Mouse (Mus musculus) common myeloid progenitor, adult 5-6 weeks (primary cell): ENCODE results near the gene Gm49337. TPM values are rescaled to one million over a fixed set of nuclear protein-coding genes. Genes with fewer than 3 reads are reported as not detected.
A peak's percentile ranks its signal among the peaks of the same experiment; 100 is the strongest.

Source experiments
- ATAC-seq: replicated peaks from 2 replicates; pipeline ENCODE4 v1.8.0; 2016; ENCODE audit warnings: low read depth, mild to moderate bottlenecking, moderate TSS enrichment, inconsistent platforms; ENCODE audit not compliant: poor library complexity, severe bottlenecking
- total RNA-seq: library from RNA; stranded (forward); fragments of 200-1000, 187-1606 nt; gene quantifications from 2 replicates; pipeline ENCODE4 v1.2.3, GENCODE M21; 2017

Gm49337 gene
- total RNA-seq, result 0.41 and 0.63 TPM in 2 replicates

DNA sequence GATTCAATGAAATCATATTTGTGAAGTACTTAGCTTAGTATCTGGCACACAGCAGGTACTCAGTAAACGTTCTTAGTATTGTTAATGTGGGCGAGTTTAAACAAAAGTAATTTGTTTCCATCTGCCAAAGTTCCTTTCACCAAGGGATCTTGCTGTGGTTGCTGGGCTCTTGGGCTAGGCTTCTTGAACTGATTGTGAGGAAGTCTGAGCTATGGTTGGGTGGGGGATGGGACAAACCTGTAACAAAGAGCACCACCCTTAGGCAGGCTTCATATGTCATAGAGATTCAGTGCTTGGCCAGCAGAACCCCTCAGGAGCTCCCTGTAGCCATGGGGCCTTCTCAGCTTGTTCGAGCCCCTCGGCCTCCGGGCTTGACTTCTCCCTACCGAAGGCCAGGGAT lies at the start of gene Gm49337, which contains the start of gene 1700042G07Rik:
Gene Gm49337 (plus strand): TSS at position 313 of the 400 bp plus-strand sequence.
Gene 1700042G07Rik (plus strand): TSS at position 301 of the 400 bp plus-strand sequence.
- no peak for ATAC-seq

DNA sequence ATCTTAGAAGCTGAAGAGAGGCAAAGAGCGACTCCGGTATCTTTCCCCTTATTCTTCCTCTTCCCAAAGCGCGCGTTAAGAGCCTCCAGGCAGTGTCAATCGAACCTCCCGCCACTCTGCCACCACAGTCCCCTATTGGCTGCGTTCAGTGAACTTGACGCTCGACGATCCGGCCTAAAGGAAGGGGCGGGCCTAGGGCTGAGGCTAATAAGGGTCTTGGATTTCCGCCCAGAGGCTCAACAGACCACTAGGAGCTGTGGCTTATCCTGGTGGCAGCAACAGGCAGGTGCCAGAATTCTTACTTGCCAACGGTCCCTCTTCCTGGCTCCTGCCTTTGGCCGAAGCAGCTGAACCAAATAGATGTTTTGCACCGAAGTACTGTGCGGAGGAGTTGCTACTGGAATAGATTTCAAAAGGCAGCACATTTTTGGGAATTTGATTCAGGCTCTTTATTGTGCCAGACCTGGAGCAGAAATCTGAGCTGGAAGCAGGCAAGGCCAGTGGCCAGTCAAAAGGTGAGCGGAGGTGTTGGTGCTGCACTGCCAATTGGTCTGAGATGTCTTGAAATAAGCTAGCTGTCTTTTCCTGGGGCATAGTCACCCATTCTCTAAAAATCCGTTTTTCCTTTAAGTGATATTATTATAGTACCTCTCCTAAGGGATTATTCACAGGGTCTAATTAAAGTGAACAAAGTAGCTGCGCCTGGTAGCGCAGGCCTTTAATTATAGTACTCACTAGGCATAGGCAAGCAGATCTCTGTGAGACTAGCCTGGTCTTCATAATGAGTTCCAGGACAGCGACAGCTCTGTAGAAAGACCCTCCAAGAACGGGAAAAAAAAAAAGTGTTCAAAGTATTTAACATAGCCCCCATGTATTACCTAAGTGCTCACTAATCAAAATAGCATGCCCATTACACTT lies 49.3 kb upstream of the Gm49337 start, which contains the start of the genes Rad54l and Pomgnt1:
Gene Rad54l (minus strand): TSS at position 89 of the 918 bp plus-strand sequence.
Gene Pomgnt1 (plus strand): TSS at position 239 of the 918 bp plus-strand sequence.
- ATAC-seq, result peak; percentile 99

DNA sequence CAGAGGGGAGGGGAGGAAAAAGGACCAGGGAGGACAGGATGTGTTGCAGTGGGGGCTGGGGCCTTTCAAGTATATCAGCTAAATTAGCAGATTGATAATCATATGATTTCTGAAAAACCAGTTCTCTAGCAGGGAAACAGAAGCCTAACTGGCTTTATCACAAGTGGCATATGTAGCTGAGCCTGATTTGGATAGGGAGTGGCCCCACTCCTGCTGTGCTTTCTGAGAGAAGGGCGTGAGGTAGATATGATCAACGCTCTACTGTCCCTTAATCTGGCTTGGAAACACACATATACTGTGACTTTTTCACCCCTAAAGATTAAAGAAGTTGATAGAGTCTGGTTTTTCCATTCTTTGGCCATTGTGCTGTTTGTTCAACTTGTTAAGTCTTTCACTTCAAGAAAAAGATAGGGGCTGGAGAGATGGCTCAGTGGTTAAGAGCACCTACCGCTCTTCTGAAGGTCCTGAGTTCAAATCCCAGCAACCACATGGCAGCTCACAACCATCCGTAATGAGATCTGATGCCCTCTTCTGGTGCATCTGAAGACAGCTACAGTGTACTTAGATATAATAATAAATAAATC lies 47.3 kb upstream of the Gm49337 start:
- no peak for ATAC-seq

DNA sequence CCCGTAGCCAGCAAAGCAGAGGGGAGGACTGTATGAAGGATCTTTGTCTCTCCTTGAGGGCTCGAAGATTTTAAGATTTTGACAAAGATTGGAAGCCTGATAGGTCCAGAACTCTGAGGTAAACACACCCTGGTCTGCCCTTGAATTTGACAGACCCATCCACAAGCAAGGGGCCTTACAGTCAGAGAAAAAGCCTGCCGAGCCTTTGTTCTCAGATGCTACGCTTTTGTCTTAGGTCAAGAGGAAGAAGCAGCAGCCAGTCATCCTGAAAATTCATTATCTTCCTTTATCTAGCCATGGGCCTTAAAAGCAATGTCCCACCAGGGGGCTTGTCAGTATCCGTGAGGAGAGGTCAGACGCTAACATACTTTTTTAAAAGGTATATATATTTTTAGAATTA lies 45.2 kb upstream of the Gm49337 start:
- no peak for ATAC-seq

DNA sequence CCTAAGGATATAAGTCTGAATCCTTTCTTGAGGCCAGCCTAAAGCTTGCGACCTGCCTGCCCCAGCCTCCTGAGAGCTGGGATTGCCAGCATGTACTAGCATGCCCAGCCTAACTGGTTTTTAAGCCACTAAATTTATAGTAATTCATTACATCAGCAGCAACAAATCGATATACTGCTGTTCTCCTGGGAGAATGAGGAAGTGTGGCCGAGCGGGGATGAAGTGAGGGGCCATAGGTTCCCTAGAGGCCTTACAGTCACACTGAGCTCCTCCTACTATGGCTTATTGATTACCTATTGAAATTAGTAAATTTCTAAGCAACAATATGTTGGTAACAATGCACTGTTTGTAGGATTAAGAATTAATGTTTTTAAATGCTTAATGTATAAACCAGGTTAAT lies 40.1 kb upstream of the Gm49337 start:
- ATAC-seq, result no peak

DNA sequence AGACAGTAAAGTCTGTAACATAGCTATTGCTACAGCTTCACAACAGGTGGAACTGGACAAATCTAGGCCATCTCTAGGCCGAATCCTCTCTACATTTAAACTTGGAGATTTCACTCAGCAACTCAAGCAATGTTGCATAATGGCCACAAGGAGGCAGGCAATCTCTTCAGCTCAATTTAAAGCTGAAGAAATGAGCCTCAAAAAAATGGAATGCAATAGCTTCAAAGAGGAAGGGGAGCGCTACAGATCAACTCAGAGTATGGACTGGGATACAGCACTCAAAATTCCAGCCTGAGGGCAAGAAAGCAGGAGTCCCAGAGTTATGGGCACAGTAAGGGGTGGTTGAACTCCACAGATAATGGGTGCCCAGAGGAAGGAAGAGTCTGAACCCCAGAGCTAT lies 38.2 kb upstream of the Gm49337 start:
- ATAC-seq, result peak; percentile 87

DNA sequence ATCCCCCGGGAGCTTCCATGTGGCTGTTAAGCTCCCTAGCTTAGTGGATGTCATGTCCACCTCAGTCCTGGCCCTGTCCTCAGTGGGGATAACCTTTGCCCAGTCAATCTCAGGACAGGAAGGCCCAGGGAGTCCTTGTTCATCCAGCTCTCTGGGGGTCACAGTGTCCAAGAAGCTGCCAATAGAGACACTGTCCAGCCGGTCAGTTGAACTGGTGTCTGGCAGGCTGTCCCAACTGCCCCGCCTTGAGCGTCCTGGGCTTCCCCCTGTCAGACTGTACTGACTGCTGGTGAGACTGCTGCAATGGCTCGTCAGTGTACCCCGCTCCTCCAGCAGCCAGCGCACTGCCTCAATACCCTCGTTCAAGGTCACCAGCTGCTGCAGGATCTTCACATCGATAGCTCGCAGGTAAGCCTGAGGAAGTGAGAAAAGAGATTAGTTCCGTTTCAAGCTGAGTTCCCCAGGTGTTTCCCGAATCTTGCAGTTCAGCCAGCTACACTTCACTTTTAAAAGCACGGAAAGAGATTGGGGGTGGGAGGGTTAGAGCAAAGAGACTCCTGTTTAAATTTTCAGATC lies 35.7 kb upstream of the Gm49337 start:
- no peak for ATAC-seq

DNA sequence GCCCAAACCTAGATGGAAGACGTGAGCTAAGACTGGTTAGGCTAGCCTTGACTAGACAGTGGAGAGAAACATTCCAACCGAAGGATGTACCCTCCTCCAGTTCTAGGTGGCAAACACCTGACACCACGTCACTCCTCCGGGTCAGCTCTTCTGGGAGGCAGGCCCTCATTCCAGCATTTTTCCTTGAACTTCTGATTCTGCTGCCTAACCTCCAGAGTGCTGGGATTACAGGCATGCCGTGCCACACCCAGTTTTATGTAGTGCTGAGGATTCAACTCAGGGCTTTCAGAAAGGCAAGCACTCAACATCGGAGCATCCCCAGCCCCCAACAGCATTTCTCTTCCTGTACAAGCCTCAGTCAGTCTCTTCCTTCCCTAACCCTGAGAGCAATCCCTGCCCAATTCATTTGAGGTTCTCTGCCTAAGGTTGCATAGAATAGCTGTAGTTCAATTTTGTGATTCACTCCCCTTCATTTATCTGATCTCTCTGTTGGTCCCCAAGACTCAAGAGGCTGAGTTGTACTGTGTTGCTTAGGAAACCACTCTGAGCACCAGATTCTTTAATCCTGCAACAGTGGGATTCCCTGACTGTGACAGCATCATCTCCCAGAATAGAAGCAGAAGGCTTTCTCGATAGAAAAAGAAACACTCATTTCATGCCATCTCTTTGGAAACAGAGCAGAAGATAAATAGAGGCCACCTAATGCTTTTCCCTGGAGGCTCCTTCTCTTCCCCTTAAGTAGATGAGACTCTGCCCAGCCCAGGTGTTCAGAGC lies 32.2 kb upstream of the Gm49337 start:
- no peak for ATAC-seq

DNA sequence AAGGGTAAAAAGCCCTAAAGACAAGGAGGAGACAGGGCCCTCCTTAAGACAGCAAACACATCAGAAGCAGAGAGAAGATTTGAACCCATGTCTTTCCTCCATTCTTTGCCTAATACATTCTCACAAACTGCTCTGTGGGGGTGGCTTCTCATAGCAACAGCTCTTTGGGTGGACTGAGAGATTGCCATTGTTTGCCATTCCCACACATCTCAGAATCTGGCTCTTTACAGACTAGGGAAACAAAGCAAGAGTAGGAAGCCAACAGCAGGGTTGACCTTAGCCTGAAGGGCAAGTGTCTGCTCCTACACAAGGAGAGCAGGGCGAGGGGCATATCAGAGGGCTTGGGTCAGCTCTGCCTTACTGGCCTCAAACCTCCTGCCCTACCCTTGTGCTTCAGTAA lies 31.4 kb upstream of the Gm49337 start:
- no peak for ATAC-seq

DNA sequence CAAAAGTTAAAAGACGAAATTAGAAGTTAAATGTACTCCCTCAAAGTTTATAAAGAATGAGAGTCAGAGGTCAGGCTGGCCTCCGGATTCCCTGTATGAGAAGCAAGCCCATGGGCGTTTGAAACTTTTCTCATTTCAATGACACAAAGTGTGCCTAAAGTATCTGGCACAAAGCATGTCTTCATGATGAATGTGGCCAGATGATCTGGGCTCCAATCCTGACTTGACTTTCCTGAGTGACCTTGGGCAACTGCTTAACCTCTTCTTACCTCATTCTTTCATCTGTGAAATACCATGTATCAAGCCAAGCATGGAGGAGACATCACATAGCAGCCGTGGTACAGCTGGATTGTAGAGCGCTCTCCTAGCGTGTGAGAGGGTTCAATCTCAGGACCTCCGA lies 30.9 kb upstream of the Gm49337 start:
- ATAC-seq, result no peak

DNA sequence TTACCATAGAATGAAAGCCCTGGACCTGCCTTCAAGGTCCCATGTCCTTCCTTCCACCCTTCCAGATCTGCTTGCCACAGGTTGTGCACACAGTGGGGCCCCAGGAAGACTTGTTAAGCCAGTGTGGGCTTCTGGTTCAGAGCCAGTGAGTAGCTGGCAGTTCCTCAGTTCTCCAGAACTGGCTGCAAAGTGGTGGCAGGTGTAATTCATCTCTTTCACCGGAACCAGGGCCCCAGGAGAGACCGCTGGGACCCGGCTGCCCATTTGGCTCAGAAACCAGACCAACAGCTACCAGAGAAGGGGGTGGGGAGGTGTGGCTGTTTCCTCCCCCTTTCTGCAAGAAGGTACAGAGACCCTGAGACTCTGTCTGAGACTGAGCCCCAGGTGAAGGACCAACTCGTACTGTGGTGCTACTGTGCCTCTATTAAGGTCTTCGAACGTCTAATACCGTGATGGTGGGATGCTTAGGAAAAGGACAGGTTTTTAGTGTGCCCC lies 29.8 kb upstream of the Gm49337 start:
- ATAC-seq, result peak; percentile 43; the same call in 1 of the 2 replicates

DNA sequence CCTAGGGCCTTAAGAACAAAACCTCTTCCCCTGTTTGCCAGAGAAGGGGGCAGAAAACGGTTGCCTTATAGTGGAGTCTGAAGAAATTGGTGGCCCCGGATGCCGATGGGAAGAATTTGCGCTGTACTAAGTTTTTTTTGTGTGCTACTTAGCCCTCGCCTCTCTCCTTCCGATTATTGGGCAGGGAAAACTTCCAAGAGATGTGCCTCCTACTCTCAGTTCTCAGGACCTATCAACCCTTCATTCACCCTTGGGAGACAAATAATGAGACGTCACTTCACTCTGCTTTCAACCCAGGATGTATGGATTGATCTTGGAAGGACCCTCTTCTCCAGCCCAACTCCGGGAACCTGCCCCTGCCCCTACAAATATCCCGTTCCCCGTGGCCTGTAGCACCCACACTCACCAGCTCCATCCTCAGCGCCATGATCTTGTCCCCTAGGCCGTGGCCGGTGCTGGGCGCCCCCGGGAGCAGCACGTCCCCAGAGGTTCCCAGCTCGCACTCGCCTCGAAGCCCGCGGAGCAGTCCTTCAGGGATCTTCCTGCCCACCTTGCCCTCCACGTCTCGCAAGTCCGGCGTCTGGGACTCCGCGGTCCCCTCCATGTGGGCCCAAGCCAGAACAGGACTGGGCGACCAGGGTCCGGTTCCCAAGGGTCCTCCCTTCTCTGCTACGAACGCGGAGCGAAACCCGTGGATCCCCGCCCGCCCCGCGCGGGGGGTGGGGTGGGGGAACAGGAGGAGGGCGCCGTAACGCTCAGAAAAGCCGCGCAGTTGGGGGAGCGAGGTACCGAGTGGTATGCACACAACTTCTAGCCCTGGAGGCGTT lies 29.1 kb upstream of the Gm49337 start:
- peak; percentile 73 for ATAC-seq

DNA sequence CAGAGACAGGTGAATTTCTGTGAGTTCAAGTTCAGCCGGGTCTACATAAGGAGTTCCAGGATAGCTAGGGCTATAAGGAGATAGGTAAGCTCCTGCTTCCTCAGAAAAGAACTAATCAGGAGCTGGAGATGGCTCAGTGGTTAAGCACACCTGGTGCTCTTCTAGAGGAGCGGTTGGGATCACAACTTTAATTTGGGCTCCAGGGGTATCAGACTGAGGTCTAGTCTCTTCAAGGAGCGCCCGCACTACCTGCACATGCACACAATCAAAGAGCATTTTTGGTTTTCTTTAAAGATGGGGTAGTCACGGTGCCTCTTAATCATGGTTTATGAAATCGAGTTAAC lies 23.4 kb upstream of the Gm49337 start:
- ATAC-seq, result no peak

DNA sequence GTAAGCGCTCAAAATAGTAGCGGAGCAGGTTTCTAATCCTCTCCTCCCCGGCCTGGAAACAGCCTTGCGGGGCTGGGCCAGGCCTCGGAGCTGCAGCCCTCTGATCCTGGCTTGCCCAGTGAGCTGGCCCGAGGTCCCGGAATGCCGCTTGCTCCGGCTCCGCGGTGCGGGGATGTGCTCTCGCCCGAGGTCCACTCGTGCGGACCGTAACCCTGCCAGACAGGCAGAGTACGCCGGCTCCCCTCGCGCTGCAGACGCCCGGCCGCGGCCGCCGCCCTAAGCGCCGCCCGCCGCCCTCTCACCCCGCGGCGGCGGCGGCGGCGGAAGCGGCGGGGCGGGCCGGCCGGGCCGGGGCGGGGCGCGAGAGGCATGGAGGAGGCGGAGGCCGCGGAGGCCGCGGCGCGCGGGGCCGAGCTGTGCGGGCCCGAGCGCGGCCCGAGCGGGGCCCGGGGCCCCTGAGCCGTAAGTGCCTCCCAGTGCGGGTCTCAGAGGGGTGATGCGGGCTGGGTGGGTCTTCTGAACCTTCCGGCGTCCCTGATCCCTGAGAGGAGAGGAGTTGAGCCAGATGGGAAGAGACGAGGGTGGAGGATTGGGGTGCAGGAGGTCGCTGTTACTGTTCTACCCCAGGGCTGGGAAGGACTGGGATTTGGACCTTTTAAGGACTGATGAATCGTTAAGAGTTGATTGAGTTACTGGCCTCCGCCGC lies 22.9 kb upstream of the Gm49337 start:
- ATAC-seq, result peak; percentile 71

DNA sequence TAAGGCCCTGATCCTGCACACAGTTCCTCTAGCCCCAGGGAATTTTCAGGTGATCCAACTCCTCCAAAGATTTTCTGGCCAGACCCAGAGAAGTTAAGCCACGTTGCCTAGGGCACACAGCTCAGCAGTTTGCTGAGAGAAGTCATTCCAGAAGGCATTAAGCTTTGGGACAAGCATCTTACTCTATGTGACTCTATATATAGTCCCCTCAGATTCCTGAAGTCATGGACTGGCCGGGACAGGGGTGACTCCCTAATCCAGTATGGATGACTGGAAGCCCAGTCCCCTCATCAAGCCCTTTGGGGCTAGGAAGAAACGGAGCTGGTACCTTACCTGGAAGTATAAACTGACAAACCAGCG lies 22.3 kb upstream of the Gm49337 start:
- no peak for ATAC-seq

DNA sequence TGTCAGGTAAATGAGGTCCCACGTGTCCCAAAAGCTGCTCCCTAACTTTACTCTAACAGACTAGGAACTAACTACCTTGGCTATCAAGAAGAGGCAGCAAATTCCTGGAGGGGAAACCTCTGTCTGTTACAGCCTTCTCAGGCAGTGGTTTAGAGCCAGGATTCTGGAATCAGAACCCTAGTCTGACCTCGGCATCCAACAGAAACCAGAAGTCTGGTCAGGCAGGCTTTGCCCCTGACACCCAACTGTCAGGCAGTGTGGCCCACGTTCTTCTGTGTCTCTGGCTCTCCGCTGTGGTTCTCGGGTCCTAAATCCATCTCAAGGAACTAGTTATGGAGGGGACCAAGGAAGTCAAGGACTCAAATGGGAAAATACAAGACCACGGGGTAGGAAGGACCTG lies 21.9 kb upstream of the Gm49337 start, which contains the start of gene Lurap1:
Gene Lurap1 (minus strand): TSS at position 101 of the 400 bp plus-strand sequence.
- no peak for ATAC-seq

DNA sequence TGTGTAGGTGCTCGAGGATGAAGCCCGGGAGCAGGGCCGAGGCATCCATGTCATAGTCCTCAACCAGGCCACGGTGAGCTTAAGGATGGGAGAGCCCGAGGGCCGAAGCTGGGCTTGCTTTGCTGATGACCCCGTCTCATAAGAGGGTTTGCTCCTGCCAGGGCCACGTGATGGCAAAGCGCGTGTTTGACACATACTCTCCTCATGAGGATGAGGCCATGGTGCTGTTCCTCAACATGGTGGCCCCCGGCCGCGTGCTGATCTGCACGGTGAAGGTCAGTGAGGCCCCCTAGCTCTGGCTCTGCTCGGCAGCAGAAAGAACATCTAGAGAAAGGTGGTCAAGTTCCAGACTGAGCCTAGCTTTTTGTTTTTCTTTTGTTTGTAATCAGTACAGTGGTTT lies 20.5 kb upstream of the Gm49337 start:
- ATAC-seq, result no peak

DNA sequence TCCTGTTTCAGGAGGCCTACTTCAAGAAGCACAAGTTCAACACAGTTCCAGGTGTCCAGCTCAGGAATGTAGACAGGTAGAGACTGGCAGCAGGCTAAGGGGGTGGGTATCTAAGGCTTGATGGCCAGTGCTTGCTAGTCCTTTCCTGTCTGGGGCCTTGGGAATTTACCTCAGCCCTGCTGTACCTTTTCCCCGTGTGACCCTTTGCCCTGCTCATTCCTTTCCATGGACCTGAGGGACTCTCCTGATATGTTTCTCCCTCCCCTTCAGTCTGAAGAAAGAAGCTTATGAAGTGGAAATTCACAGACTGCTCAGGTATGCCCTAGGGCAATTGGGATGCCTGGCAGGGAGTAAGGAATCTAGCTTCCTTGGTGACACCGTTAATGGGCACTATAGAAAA lies 15.3 kb upstream of the Gm49337 start:
- no peak for ATAC-seq

DNA sequence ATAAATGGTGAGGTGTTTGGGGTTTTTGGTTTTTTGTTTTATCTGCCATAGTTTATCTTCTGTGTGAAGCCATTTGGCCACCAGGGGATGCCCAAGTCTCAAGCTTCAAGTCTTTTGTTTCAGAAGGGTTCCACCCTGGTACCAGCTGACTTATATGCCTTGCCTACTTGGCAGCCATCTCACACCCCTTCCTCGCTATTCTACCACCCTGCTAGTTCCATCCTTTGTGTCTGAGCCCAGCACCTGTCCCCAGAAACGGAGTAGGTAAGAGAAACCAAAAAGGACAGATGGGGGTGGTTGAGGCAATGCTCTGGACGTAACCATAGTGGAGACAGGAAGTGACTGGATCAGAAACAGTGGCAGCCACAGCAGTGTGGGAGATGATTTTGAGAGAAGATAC lies 13.3 kb upstream of the Gm49337 start:
- ATAC-seq, result peak; percentile 70
